Mouse (Mus musculus): ENCODE data around the gene Tada2a. TPM values are rescaled to one million over a fixed set of nuclear protein-coding genes. Genes with fewer than 3 reads are reported as not detected.

Tada2a gene
- polyA plus RNA-seq, 1 experiment from 2014 or later = 5.7 TPM

DNA sequence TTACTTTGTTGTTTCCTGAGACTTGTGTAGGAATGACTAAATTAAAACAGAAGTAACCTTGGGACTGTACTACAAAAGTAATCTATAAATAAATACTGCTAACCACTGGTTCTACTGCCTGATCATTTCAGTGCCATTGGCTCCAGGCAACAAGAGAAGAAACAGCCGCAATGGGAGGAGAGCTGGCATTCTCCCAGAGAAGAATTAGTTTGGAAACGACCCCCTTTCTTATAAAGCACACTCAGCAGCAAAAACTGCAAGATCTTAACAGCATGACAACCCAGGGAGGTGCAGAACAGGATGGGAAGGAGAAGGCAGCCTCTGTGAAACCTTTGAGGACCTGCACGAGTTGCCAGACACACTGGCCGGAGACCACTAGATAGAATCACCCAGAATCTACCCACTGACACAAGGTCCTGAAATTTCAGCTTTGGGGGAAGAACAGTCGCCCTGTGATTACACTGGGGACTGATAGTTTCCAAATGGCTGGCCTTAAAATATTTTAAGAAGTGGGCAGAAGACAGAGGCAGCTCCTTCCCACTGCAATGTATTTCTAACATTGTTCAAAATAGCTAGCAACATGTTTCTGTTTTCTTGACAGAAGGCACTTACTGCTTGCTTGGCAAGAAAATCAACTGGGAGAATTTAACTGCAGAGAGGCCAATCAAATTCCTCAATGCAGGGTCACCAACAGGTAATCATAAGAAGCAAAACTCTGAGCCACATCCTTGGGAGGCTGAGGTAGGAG, 32.0 kb downstream of the Tada2a start:
- Histone ChIP-seq H3K9me3 (ENCODE audit: low read length) (no peaks in the 10 kb centered on the region), H3K9ac (replicated peaks) (no peak overlapping the region), H3K4me1 (ENCODE audit: insufficient read depth) (no peaks in the 10 kb centered on the region), H3K27ac (ENCODE audit: low read depth) (no peak overlapping the region), H3K36me3 (replicated peaks; ENCODE audit: insufficient read depth, low read length) (peaks cover 15% of the 10 kb centered on the region), H3K4me2 (ENCODE audit: low read depth, low read length) (no peak overlapping the region), H3K27me3 (ENCODE audit: insufficient read depth, low read length) (no peaks in the 10 kb centered on the region), H3K4me3 (ENCODE audit: low read depth, low read length) (no peak overlapping the region)
- TF ChIP-seq CTCF (IDR thresholded peaks at IDR 0.05; ENCODE audit: low read depth) (no peak), EP300 (IDR thresholded peaks at IDR 0.05; ENCODE audit: low read depth) (no peak)
- ATAC-seq = no peak
- DNase-seq = no peak
- WGBS (ENCODE audit: insufficient replicate concordance) = 74% methylated on average over 5 of the region's 5 CpGs

GRCm38 (mm10) chr11:84095084-84095483, 34.3 kb downstream of the Tada2a start:
- no peaks in the 10 kb centered on the region for H3K27me3 ChIP-seq (ENCODE audit: insufficient read depth, low read length)
- no peak for TF ChIP-seq CTCF (IDR thresholded peaks at IDR 0.05; ENCODE audit: low read depth)
- no peak for TF ChIP-seq EP300 (IDR thresholded peaks at IDR 0.05; ENCODE audit: low read depth)
- H3K4me1 ChIP-seq (ENCODE audit: insufficient read depth) = no peaks in the 10 kb centered on the region
- ATAC-seq (no peak), DNase-seq (no peak)
- H3K27ac ChIP-seq (ENCODE audit: low read depth) = no peak overlapping the region
- H3K4me2 ChIP-seq (ENCODE audit: low read depth, low read length) = no peak overlapping the region
- whole genome bisulfite sequencing (ENCODE audit: insufficient replicate concordance) = 79% methylated on average over 4 of the region's 4 CpGs
- H3K4me3 ChIP-seq (ENCODE audit: low read depth, low read length) = no peak overlapping the region
- H3K36me3 ChIP-seq (replicated peaks; ENCODE audit: insufficient read depth, low read length) = peaks cover 12% of the 10 kb centered on the region
- H3K9ac ChIP-seq (replicated peaks) = no peak overlapping the region
- H3K9me3 ChIP-seq (ENCODE audit: low read length) = no peaks in the 10 kb centered on the region

DNA sequence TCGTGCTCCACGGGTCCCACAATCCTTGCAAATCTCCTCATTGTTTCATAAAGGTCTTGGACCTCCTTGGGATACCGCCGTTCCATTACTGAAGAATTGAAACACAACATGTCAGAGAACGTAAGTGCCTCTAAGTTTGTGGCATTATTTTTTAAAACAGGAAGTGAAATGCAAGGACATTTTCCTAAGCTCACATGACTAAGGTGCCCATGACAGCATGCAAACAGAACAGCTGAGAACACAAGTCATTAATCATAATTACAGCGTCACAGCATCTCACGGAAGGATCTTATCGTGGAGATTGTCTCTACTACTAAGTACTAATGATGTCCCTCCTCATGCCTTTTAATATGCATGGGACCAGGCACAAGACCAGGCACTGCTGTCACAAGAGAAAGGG, 38.8 kb downstream of the Tada2a start:
- no peak for DNase-seq
- no peak overlapping the region for H3K4me3 ChIP-seq (ENCODE audit: low read depth, low read length)
- H3K4me2 ChIP-seq (ENCODE audit: low read depth, low read length) = no peak overlapping the region
- no peak for ATAC-seq
- 88% methylated on average over 8 of the region's 8 CpGs for WGBS (ENCODE audit: insufficient replicate concordance)
- H3K4me1 ChIP-seq (ENCODE audit: insufficient read depth) = no peaks in the 10 kb centered on the region
- H3K27ac ChIP-seq (ENCODE audit: low read depth) = no peak overlapping the region
- no peaks in the 10 kb centered on the region for H3K9me3 ChIP-seq (ENCODE audit: low read length)
- H3K27me3 ChIP-seq (ENCODE audit: insufficient read depth, low read length) = no peaks in the 10 kb centered on the region
- TF ChIP-seq EP300 (IDR thresholded peaks at IDR 0.05; ENCODE audit: low read depth) (no peak), CTCF (IDR thresholded peaks at IDR 0.05; ENCODE audit: low read depth) (no peak)
- no peak overlapping the region for H3K9ac ChIP-seq (replicated peaks)
- H3K36me3 ChIP-seq (replicated peaks; ENCODE audit: insufficient read depth, low read length) = peaks cover 29% of the 10 kb centered on the region

GRCm38 (mm10) chr11:84081901-84082300, 47.5 kb downstream of the Tada2a start:
- no peak overlapping the region for H3K4me3 ChIP-seq (ENCODE audit: low read depth, low read length)
- no peak for ATAC-seq
- no peak for TF ChIP-seq EP300 (IDR thresholded peaks at IDR 0.05; ENCODE audit: low read depth)
- no peak for TF ChIP-seq CTCF (IDR thresholded peaks at IDR 0.05; ENCODE audit: low read depth)
- no peaks in the 10 kb centered on the region for H3K4me1 ChIP-seq (ENCODE audit: insufficient read depth)
- WGBS (ENCODE audit: insufficient replicate concordance) = 86% methylated on average over 5 of the region's 5 CpGs
- no peaks in the 10 kb centered on the region for H3K9me3 ChIP-seq (ENCODE audit: low read length)
- H3K4me2 ChIP-seq (ENCODE audit: low read depth, low read length) = no peak overlapping the region
- H3K27ac ChIP-seq (ENCODE audit: low read depth) = no peak overlapping the region
- peaks cover 14% of the 10 kb centered on the region for H3K36me3 ChIP-seq (replicated peaks; ENCODE audit: insufficient read depth, low read length)
- DNase-seq = no peak
- H3K27me3 ChIP-seq (ENCODE audit: insufficient read depth, low read length) = no peaks in the 10 kb centered on the region
- no peak overlapping the region for H3K9ac ChIP-seq (replicated peaks)

DNA sequence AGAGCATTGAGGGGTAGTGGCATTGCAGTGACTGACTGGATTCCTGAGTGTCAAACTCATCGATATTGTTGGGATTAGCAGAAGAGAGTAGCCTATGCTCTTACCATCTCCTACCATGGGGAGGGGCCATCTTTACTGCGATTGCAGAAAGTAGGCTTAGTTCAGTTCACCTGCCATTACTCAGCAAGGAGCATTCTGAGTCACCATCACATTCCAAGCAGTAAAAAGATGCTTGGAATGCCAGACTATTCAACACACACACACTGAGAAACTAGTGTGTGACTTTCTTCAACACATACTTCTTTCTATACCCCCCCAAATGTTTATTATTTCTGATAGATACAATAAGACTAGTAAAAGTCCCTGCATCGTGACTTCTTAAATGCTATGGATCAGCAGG, 49.1 kb downstream of the Tada2a start:
- no peak for DNase-seq
- Histone ChIP-seq H3K36me3 (replicated peaks; ENCODE audit: insufficient read depth, low read length) (peaks cover 14% of the 10 kb centered on the region), H3K27ac (ENCODE audit: low read depth) (no peak overlapping the region), H3K9me3 (ENCODE audit: low read length) (no peaks in the 10 kb centered on the region), H3K4me1 (ENCODE audit: insufficient read depth) (no peaks in the 10 kb centered on the region; the same call in 1 of the 2 replicates), H3K27me3 (ENCODE audit: insufficient read depth, low read length) (no peaks in the 10 kb centered on the region), H3K9ac (replicated peaks) (no peak overlapping the region), H3K4me3 (ENCODE audit: low read depth, low read length) (no peak overlapping the region), H3K4me2 (ENCODE audit: low read depth, low read length) (no peak overlapping the region)
- 83% methylated on average over 3 of the region's 3 CpGs for WGBS (ENCODE audit: insufficient replicate concordance)
- no peak for ATAC-seq
- no peak for TF ChIP-seq CTCF (IDR thresholded peaks at IDR 0.05; ENCODE audit: low read depth)
- no peak for TF ChIP-seq EP300 (IDR thresholded peaks at IDR 0.05; ENCODE audit: low read depth)

- H3K27ac ChIP-seq (ENCODE audit: low read depth) = no peak overlapping the region
- ATAC-seq (no peak), DNase-seq (no peak)
- H3K4me3 ChIP-seq (ENCODE audit: low read depth, low read length) = no peak overlapping the region
- no peaks in the 10 kb centered on the region; the same call in 1 of the 2 replicates for H3K4me1 ChIP-seq (ENCODE audit: insufficient read depth)
- no peak overlapping the region for H3K4me2 ChIP-seq (ENCODE audit: low read depth, low read length)
- peaks cover 14% of the 10 kb centered on the region for H3K36me3 ChIP-seq (replicated peaks; ENCODE audit: insufficient read depth, low read length)
- no peak for TF ChIP-seq CTCF (IDR thresholded peaks at IDR 0.05; ENCODE audit: low read depth)
- TF ChIP-seq EP300 (IDR thresholded peaks at IDR 0.05; ENCODE audit: low read depth) = no peak
- no peaks in the 10 kb centered on the region for H3K9me3 ChIP-seq (ENCODE audit: low read length)
- no peak overlapping the region for H3K9ac ChIP-seq (replicated peaks)
- WGBS (ENCODE audit: insufficient replicate concordance) = 78% methylated on average over 4 of the region's 4 CpGs
- H3K27me3 ChIP-seq (ENCODE audit: insufficient read depth, low read length) = no peaks in the 10 kb centered on the region
Observed at GRCm38 (mm10) chr11:84079887-84080286, 49.5 kb downstream of the Tada2a start.

All from liver, postnatal 0 days (tissue).